Mouse (Mus musculus) lung, embryonic 16.5 days (tissue): ENCODE results near the gene Pnlip. TPM values are rescaled to one million over a fixed set of nuclear protein-coding genes. Genes with fewer than 3 reads are reported as not detected.

Experiments used
- ATAC-seq: fragments of 200-750 bp; cut with Nextera tagmentation; 2 replicates; pipeline ENCODE4 v1.8.0; 2017; ENCODE audit warnings: low read depth, mild to moderate bottlenecking, moderate library complexity
- H3K27ac ChIP-seq: fragments of 300-500 bp; sonication (generic); 2 replicates; pipeline ENCODE4 v1.5.1; 2014; ENCODE audit warnings: mild to moderate bottlenecking, control low read depth, low read length
- H3K27me3 ChIP-seq: fragments of 300-500 bp; sonication (generic); 2 replicates; pipeline ENCODE4 v1.6.1; 2014; ENCODE audit warnings: low read depth, low read length, mixed read lengths; ENCODE audit not compliant: control insufficient read depth, insufficient read depth
- H3K36me3 ChIP-seq: fragments of 300-500 bp; sonication (generic); 2 replicates; pipeline ENCODE4 v1.6.1; 2014; ENCODE audit warnings: low read length; ENCODE audit not compliant: control insufficient read depth, insufficient read depth
- H3K4me1 ChIP-seq: fragments of 300-500 bp; sonication (generic); replicated peaks from 2 replicates; pipeline ENCODE4 v1.6.1; 2014; ENCODE audit warnings: low read length, mixed read lengths; ENCODE audit not compliant: control insufficient read depth, insufficient read depth
- H3K4me2 ChIP-seq: fragments of 300-500 bp; sonication (generic); 2 replicates; pipeline ENCODE4 v1.6.1; 2014; ENCODE audit warnings: low read depth, low read length, control low read depth
- H3K4me3 ChIP-seq: fragments of 300-500 bp; sonication (generic); 2 replicates; pipeline ENCODE4 v1.5.1; 2014; ENCODE audit warnings: mild to moderate bottlenecking, low read length, control low read depth
- H3K9ac ChIP-seq: fragments of 300-500 bp; sonication (generic); 2 replicates; pipeline ENCODE4 v1.6.1; 2014; ENCODE audit warnings: low read length, control low read depth
- H3K9me3 ChIP-seq: fragments of 300-500 bp; sonication (generic); 2 replicates; pipeline ENCODE4 v1.6.1; 2016; ENCODE audit warnings: low read length; ENCODE audit not compliant: control insufficient read depth
- WGBS: fragments of 180-500 bp; shearing (Covaris S2); extraction: QIAGEN DNeasy Blood & Tissue Kit; methylation state at CpG from one replicate; pipeline ENCODE4 v1.1.7; 2014; 5-methylcytosine and 5-hydroxymethylcytosine counted together
- polyA plus RNA-seq: library from polyadenylated mRNA; unstranded; fragments of >200 nt; fragmentation: Nextera tagmentation; extraction: Ambion mirVana; gene quantifications from 2 replicates; pipeline ENCODE4 v1.2.1, GENCODE M21; 2015

The Pnlip gene
- polyA plus RNA-seq, 1 experiment from 2014 or later: not detected

DNA sequence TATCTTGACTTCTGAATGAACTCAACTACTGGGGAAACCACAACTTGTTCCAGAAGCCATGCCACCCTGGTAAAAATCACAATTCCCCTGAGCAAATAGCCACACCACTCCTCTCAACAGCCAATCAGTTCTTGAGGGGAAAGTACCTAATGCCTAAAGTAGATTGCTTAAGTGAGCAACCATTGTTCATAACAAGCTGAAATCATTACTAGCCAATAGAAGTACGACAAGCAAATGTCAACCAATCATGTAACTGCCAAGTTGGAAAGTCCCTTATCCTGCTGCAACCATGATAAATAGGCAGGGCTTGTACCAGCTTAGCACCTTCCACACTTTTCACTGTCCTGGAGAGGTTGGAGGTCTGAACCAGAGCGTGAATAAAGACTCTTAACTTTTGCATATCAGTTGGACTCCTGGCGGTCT, 22.9 kb upstream of the Pnlip start:
- no peak for ATAC-seq
- H3K27ac ChIP-seq: no peak overlapping the region
- H3K4me1 ChIP-seq: no peaks in the 10 kb centered on the region
- H3K4me3 ChIP-seq: no peak overlapping the region
- no peaks in the 10 kb centered on the region for H3K27me3 ChIP-seq
- H3K4me2 ChIP-seq: no peak overlapping the region
- no peaks in the 10 kb centered on the region for H3K9me3 ChIP-seq
- no peaks in the 10 kb centered on the region for H3K36me3 ChIP-seq
- WGBS: 65% methylated on average over 3 of the region's 3 CpGs
- no peak overlapping the region for H3K9ac ChIP-seq

- 64% methylated on average over 5 of the region's 5 CpGs for WGBS
Observed at GRCm38 (mm10) chr19:58650036-58650435, 2.3 kb upstream of the Pnlip start.

DNA sequence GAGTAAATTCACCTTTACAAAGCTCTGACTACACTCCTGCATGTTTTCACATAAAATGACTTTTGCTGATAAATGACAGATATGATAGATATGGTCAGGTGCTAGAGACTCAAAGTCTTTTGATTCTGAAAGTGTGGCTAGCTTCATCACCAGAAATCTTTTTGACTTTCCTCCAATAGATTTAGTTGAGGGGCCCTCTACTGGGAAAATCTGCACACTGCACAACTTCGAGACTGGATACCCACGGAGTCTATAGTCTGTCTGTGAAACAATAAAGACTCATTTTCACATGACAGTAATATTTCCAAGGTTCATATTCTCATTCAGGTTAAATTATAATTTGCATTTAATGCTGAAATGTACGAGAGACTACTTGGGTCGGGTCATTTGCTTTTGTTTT, 9.8 kb downstream of the Pnlip start:
- Histone ChIP-seq H3K27me3 (no peaks in the 10 kb centered on the region), H3K27ac (no peak overlapping the region), H3K36me3 (no peaks in the 10 kb centered on the region), H3K4me2 (no peak overlapping the region), H3K4me3 (no peak overlapping the region), H3K9ac (no peak overlapping the region), H3K4me1 (no peaks in the 10 kb centered on the region), H3K9me3 (no peaks in the 10 kb centered on the region)
- no peak for ATAC-seq
- WGBS: 57% methylated on average over 4 of the region's 4 CpGs

More at GRCm38 (mm10) chr19:58650036-58650435, 2.3 kb upstream of the Pnlip start:
- Histone ChIP-seq H3K9ac (no peak overlapping the region), H3K9me3 (no peaks in the 10 kb centered on the region), H3K27me3 (no peaks in the 10 kb centered on the region), H3K4me2 (no peak overlapping the region), H3K36me3 (no peaks in the 10 kb centered on the region), H3K4me3 (no peak overlapping the region), H3K27ac (no peak overlapping the region), H3K4me1 (no peaks in the 10 kb centered on the region)
- no peak for ATAC-seq

GRCm38 (mm10) chr19:58663317-58663716, 11.0 kb downstream of the Pnlip start:
- Histone ChIP-seq H3K4me3 (no peak overlapping the region), H3K36me3 (no peaks in the 10 kb centered on the region), H3K4me2 (no peak overlapping the region), H3K9ac (no peak overlapping the region), H3K27me3 (no peaks in the 10 kb centered on the region), H3K27ac (no peak overlapping the region), H3K4me1 (no peaks in the 10 kb centered on the region), H3K9me3 (no peaks in the 10 kb centered on the region)
- ATAC-seq: no peak
- 48% methylated on average over 2 of the region's 2 CpGs for WGBS

DNA sequence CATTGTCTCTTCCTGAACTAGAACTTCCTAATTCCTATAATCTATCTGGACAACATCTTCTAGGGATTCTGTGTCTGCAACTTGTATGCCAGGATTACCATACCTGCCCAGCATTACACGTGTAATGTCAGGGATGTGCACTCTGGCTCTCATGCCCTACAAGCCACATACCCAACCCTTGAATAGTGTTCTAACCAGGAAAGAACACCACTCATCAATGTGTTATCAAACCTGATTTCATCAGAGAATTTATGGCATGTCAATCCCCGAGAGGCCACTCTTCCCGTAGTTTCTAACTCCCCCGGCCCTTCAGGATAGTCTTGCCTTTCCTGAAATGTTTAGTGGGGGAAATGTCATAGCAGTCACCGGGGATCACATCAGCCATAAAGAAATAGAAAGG, 12.6 kb downstream of the Pnlip start:
- H3K36me3 ChIP-seq: no peaks in the 10 kb centered on the region
- H3K27ac ChIP-seq: no peak overlapping the region
- H3K9me3 ChIP-seq: no peaks in the 10 kb centered on the region
- no peaks in the 10 kb centered on the region for H3K4me1 ChIP-seq
- H3K27me3 ChIP-seq: no peaks in the 10 kb centered on the region
- H3K4me2 ChIP-seq: no peak overlapping the region
- no peak for ATAC-seq
- 74% methylated on average over 5 of the region's 5 CpGs for WGBS
- H3K4me3 ChIP-seq: no peak overlapping the region
- H3K9ac ChIP-seq: no peak overlapping the region

- H3K27me3 ChIP-seq: no peaks in the 10 kb centered on the region
- H3K36me3 ChIP-seq: no peaks in the 10 kb centered on the region
- H3K9me3 ChIP-seq: no peaks in the 10 kb centered on the region
- no peak for ATAC-seq
- no peak overlapping the region for H3K4me2 ChIP-seq
- H3K27ac ChIP-seq: no peak overlapping the region
- H3K4me3 ChIP-seq: no peak overlapping the region
- no peaks in the 10 kb centered on the region for H3K4me1 ChIP-seq
- no peak overlapping the region for H3K9ac ChIP-seq
- 32% methylated on average over 2 of the region's 2 CpGs for WGBS
Observed at GRCm38 (mm10) chr19:58674644-58675043, 22.3 kb downstream of the Pnlip start.

DNA sequence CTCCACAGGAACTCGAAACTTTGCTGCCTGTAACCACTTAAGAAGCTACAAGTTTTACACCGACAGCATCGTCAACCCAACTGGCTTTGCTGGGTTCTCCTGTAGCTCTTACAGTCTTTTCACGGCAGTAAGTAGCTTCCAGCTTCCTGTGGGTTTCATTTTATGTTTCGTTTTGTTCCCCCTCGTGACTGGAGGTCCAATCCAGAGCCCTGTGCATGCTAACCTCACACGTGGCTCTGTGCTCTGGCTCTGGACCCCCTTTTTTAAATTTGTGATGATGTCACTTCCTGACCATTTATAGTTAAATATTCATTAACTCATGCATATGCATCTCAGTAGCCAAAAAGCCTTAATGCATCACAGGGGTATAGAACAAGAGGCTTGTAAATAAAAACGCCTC, 24.8 kb downstream of the Pnlip start:
- H3K27ac ChIP-seq: no peak overlapping the region
- no peak overlapping the region for H3K4me2 ChIP-seq
- 52% methylated on average over 8 of the region's 8 CpGs for WGBS

DNA sequence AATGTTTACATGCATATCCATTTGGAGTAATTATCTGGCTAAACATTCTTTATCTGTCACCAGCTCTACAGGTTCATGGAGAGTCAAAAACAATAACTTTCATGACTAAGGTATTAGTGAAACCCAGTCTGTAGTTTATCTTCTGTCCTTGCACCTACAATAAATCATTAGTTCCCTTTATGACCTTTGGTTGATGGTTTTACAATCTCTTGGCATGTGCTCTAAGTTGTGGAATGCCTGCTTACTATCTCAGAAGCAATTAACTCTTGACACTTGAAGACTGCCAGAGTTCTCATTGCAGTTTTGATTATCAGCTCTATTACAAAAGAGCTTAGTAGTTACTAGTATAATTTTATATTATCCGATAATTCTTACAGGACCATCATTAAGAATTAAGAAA, 36.6 kb downstream of the Pnlip start:
- Histone ChIP-seq H3K9ac (no peak overlapping the region), H3K27me3 (no peaks in the 10 kb centered on the region)
- 76% methylated on average over 1 of the region's 1 CpGs for WGBS

More for the DNA sequence above, 24.8 kb downstream of the Pnlip start:
- no peak for ATAC-seq
- Histone ChIP-seq H3K4me3 (no peak overlapping the region), H3K4me1 (no peaks in the 10 kb centered on the region), H3K36me3 (no peaks in the 10 kb centered on the region), H3K9me3 (no peaks in the 10 kb centered on the region), H3K9ac (no peak overlapping the region), H3K27me3 (no peaks in the 10 kb centered on the region)

GRCm38 (mm10) chr19:58695314-58695713, 43.0 kb downstream of the Pnlip start:
- no peak overlapping the region for H3K9ac ChIP-seq
- no peak for ATAC-seq
- H3K4me2 ChIP-seq: no peak overlapping the region
- no peak overlapping the region for H3K4me3 ChIP-seq
- H3K9me3 ChIP-seq: no peaks in the 10 kb centered on the region
- no peaks in the 10 kb centered on the region for H3K4me1 ChIP-seq
- H3K27me3 ChIP-seq: no peaks in the 10 kb centered on the region
- H3K36me3 ChIP-seq: no peaks in the 10 kb centered on the region
- no peak overlapping the region for H3K27ac ChIP-seq
- WGBS: 46% methylated on average over 3 of the region's 3 CpGs

More for the DNA sequence above, 36.6 kb downstream of the Pnlip start:
- no peak for ATAC-seq
- H3K4me3 ChIP-seq: no peak overlapping the region
- no peaks in the 10 kb centered on the region for H3K36me3 ChIP-seq
- no peaks in the 10 kb centered on the region for H3K9me3 ChIP-seq
- no peak overlapping the region for H3K4me2 ChIP-seq
- H3K4me1 ChIP-seq: no peaks in the 10 kb centered on the region
- no peak overlapping the region for H3K27ac ChIP-seq

DNA sequence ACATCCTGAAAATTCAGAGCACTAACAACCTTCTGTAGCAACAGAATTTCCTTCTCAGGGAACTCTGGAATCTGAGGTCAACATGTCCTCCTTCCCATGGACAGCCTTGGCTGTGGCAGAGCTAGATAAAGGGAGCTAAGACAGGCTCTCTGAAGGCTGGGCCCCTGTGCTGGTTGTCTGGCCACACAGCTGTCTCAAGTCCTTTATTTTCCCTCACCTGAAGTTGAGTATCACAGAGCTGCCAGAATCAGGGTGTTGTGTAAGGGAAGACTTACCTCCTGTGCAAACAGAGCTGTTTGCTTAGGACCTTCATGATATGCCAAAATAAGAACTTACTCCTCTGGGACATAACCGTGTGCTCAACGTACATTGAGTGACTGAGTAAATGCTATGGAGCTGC, 43.9 kb downstream of the Pnlip start:
- Histone ChIP-seq H3K36me3 (no peaks in the 10 kb centered on the region), H3K4me3 (no peak overlapping the region), H3K4me2 (no peak overlapping the region), H3K9me3 (no peaks in the 10 kb centered on the region), H3K9ac (no peak overlapping the region), H3K27ac (no peak overlapping the region), H3K4me1 (no peaks in the 10 kb centered on the region), H3K27me3 (no peaks in the 10 kb centered on the region)
- no peak for ATAC-seq
- 37% methylated on average over 2 of the region's 2 CpGs for WGBS
